Mouse (Mus musculus) liver, embryonic 13.5 days (tissue): ENCODE data around the gene Sumf1. TPM values are rescaled to one million over a fixed set of nuclear protein-coding genes. Genes with fewer than 3 reads are reported as not detected.

ENCODE experiments used
- ATAC-seq: fragments of 200-750 bp; cut with Nextera tagmentation; 2 replicates; pipeline ENCODE4 v1.8.0; 2017; ENCODE audit warnings: low read depth, mild to moderate bottlenecking, moderate number of reproducible peaks, moderate library complexity
- DNase-seq: peaks from one replicate; pipeline ENCODE4 v3.0.0; 2022
- H3K27ac ChIP-seq: fragments of 300-500 bp; sonication (generic); 2 replicates; pipeline ENCODE4 v1.5.1; 2015; ENCODE audit warnings: moderate library complexity, mild to moderate bottlenecking, inconsistent platforms
- H3K27me3 ChIP-seq: fragments of 300-500 bp; sonication (generic); 2 replicates; pipeline ENCODE4 v1.6.1; 2015; ENCODE audit warnings: mild to moderate bottlenecking, inconsistent platforms
- H3K36me3 ChIP-seq: fragments of 300-500 bp; sonication (generic); 2 replicates; pipeline ENCODE4 v1.6.1; 2015; ENCODE audit warnings: mild to moderate bottlenecking, inconsistent platforms
- H3K4me1 ChIP-seq: fragments of 300-500 bp; sonication (generic); replicated peaks from 2 replicates; pipeline ENCODE4 v1.6.1; 2015; ENCODE audit warnings: inconsistent platforms
- H3K4me2 ChIP-seq: fragments of 300-500 bp; sonication (generic); 2 replicates; pipeline ENCODE4 v1.6.1; 2015; ENCODE audit warnings: inconsistent platforms, mild to moderate bottlenecking, moderate library complexity
- H3K4me3 ChIP-seq: fragments of 300-500 bp; sonication (generic); replicated peaks from 2 replicates; pipeline ENCODE4 v1.5.1; 2015; ENCODE audit warnings: mild to moderate bottlenecking, inconsistent platforms
- H3K9ac ChIP-seq: fragments of 300-500 bp; sonication (generic); 2 replicates; pipeline ENCODE4 v1.6.1; 2015; ENCODE audit warnings: mild to moderate bottlenecking, inconsistent platforms
- H3K9me3 ChIP-seq: fragments of 300-500 bp; sonication (generic); replicated peaks from 2 replicates; pipeline ENCODE4 v1.6.1; 2016; ENCODE audit warnings: inconsistent platforms
- WGBS: fragments of 180-500 bp; shearing (Covaris S2); methylation state at CpG from one replicate; pipeline ENCODE4 v1.1.7; 2015; ENCODE audit not compliant: insufficient replicate concordance; 5-methylcytosine and 5-hydroxymethylcytosine counted together
- polyA plus RNA-seq: library from polyadenylated mRNA; unstranded; fragments of >200 nt; fragmentation: Nextera tagmentation; extraction: Ambion mirVana; gene quantifications from 2 replicates; pipeline ENCODE4 v1.2.1, GENCODE M21; 2015

Gene Sumf1
- polyA plus RNA-seq, 1 experiment from 2014 or later = 9.3 TPM

DNA sequence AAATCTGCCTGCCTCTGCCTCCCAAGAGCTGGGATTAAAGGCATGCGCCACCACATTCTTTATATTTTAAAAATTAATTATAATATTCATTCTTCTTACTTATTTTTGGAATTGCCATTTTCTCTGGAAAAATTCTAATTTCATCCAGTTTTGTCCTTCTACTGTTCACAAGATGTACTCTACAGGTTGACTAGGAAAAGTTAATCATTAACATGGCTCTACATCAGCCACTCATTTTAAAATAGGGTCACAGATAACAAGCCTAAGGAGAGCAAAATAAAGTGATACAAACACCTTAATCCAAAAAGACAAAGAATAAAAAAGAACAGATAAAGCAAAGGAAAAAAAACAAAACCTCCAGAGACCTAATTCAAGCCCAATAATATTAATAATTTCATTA, 70.4 kb downstream of the Sumf1 start:
- H3K4me3 ChIP-seq = no peak overlapping the region
- H3K9me3 ChIP-seq = no peaks in the 10 kb centered on the region
- no peak overlapping the region for H3K27ac ChIP-seq
- no peaks in the 10 kb centered on the region for H3K36me3 ChIP-seq
- no peak for DNase-seq
- WGBS = 81% methylated on average over 1 of the region's 1 CpGs
- no peak overlapping the region for H3K9ac ChIP-seq
- no peak overlapping the region for H3K4me2 ChIP-seq
- ATAC-seq = no peak
- H3K4me1 ChIP-seq = peaks cover 9% of the 10 kb centered on the region; the same call in 1 of the 2 replicates
- H3K27me3 ChIP-seq = no peaks in the 10 kb centered on the region

DNA sequence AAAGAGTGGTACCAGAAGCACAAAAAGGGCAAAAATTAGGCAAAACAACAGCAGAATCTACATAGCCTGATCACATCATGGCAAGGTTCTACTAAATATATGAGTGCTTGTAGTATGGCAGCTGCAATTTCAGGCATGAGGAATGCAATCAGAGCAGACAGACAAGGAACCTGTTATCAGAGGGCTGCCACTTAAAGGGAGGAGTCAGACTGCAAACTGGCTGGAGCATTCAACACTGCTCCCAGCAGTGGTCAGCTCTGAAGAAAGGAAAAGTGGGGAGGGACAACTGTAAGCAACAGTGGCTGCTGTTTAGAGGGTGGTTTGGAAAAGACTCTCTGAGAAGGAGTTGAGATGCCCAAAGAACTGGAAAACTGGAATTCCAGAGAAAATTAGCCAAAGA, 73.7 kb downstream of the Sumf1 start:
- Histone ChIP-seq H3K27ac (no peak overlapping the region), H3K4me1 (peaks cover 9% of the 10 kb centered on the region; the same call in 1 of the 2 replicates), H3K27me3 (no peaks in the 10 kb centered on the region), H3K36me3 (no peaks in the 10 kb centered on the region), H3K4me2 (no peak overlapping the region), H3K9me3 (no peaks in the 10 kb centered on the region), H3K9ac (no peak overlapping the region), H3K4me3 (no peak overlapping the region)
- ATAC-seq = no peak
- no peak for DNase-seq

DNA sequence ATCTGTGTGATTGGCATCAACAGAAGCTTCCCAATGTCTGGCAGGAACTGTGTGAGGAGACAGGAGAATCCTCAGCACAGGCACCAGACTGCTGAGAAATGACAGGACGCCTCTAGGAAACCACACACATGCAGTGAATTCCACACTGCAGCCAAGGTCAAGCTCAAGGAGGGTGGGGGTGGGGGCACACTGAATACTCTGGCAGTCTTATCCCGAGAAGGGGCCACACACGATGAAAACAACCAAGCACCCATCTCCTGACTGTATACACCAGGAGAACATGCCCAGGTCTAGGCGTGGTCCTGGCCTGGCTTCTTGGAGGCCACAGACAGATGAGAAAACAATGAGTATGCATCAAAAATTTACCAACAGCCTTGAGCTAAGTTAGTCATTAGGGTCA, 75.0 kb downstream of the Sumf1 start:
- DNase-seq (no peak), ATAC-seq (no peak)
- Histone ChIP-seq H3K36me3 (no peaks in the 10 kb centered on the region), H3K4me3 (no peak overlapping the region), H3K4me2 (no peak overlapping the region), H3K27ac (no peak overlapping the region), H3K27me3 (no peaks in the 10 kb centered on the region), H3K4me1 (peaks cover 9% of the 10 kb centered on the region; the same call in 1 of the 2 replicates), H3K9me3 (no peaks in the 10 kb centered on the region), H3K9ac (no peak overlapping the region)
- WGBS = 74% methylated on average over 4 of the region's 4 CpGs

DNA sequence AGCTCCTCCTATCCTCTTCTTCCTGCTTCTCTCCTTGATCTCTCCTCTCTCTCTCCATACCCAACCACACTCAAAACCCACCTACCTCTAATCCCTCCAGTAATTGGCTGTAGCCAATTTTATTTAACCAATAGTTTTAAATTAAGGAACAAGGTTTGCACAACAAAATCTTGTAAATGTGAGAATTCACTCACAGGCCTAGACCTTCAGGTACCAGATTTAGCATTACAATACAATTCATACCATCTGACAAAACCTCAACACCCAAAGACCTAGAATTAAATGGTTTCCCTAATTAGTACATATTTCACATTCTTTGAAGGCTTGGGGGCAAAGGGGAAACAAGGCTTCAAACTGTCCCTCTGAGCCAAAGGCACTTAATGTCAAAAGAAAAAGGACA, 78.0 kb downstream of the Sumf1 start:
- no peaks in the 10 kb centered on the region for H3K36me3 ChIP-seq
- H3K9me3 ChIP-seq = no peaks in the 10 kb centered on the region
- H3K27me3 ChIP-seq = no peaks in the 10 kb centered on the region
- no peak overlapping the region for H3K27ac ChIP-seq
- DNase-seq = no peak
- no peak overlapping the region for H3K4me2 ChIP-seq
- H3K4me1 ChIP-seq = peaks cover 7% of the 10 kb centered on the region; the same call in 1 of the 2 replicates
- no peak for ATAC-seq
- no peak overlapping the region for H3K9ac ChIP-seq
- no peak overlapping the region for H3K4me3 ChIP-seq

DNA sequence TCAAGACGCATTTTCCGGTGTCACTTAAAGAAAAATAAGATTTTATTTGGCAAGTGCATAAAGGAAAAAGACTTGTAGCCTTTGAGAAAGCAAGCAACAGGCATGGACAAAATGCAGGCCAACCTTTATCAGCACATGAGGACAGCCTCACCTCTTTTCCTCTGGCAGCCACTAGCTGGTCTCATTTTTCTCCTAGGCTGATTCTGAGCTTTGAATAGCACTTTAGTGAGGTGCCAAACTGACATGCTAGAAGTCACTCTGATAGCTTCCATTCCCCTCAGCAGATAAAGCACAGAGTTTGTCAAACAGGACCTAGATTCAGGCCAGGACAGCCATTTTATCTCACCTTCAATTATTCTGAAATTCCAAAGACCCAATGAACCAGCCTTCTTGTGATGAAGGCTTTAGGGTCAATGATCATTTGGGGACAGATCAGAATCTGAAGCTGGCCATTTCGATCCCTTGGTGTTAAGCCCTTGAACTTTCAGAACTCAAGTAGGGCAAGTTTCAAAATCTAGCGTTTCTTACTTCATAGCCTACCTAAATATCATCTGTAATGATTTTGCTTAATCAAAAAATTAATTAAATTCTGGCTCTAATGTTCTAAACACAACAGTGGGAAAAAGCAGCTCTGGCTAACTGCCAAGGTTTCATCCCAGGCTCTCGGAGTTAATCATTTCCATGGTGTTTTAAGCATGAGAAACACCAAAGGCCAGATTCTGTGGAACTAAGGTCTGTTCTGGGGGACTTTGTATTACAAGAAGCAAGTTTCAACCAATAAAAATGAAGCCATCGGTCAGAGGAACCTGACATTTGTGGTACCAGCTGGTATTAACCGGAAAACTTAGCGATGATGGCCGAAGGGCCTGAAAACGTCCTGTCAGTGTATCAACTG, 83.2 kb downstream of the Sumf1 start:
- ATAC-seq (peak; percentile 35; the same call in 1 of the 2 replicates), DNase-seq (no peak)
- 74% methylated on average over 10 of the region's 10 CpGs for WGBS
- H3K27ac ChIP-seq = 0 out of 2 replicates have a peak overlapping the region, but pooled peaks have one; percentile 7
- no peaks in the 10 kb centered on the region for H3K4me1 ChIP-seq
- no peak overlapping the region for H3K4me2 ChIP-seq
- H3K4me3 ChIP-seq = no peak overlapping the region
- no peaks in the 10 kb centered on the region for H3K36me3 ChIP-seq
- no peak overlapping the region for H3K9ac ChIP-seq
- no peaks in the 10 kb centered on the region for H3K9me3 ChIP-seq
- H3K27me3 ChIP-seq = no peaks in the 10 kb centered on the region

DNA sequence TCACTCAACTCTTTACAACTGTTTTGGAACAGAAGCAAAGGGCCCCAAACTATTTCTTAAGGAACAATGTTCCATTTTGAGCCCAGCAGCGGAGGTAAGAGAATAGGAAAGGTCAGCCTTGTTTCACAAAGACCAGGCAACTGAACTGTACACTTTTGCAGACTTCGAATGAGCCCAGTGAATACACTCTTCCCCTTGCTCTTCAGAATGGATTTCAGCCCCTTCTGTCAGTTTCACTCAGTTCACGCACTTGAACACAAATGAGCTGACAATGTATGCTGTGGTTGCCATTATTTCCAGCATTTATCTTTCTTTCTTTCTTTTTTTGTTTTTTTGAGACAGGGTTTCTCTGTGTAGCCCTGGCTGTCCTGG, 86.5 kb downstream of the Sumf1 start:
- Histone ChIP-seq H3K9me3 (no peaks in the 10 kb centered on the region), H3K27ac (no peak overlapping the region), H3K4me1 (no peaks in the 10 kb centered on the region), H3K9ac (no peak overlapping the region), H3K4me2 (no peak overlapping the region), H3K36me3 (no peaks in the 10 kb centered on the region), H3K27me3 (no peaks in the 10 kb centered on the region), H3K4me3 (no peak overlapping the region)
- no peak for DNase-seq
- no peak for ATAC-seq
- 63% methylated on average over 3 of the region's 3 CpGs for WGBS

DNA sequence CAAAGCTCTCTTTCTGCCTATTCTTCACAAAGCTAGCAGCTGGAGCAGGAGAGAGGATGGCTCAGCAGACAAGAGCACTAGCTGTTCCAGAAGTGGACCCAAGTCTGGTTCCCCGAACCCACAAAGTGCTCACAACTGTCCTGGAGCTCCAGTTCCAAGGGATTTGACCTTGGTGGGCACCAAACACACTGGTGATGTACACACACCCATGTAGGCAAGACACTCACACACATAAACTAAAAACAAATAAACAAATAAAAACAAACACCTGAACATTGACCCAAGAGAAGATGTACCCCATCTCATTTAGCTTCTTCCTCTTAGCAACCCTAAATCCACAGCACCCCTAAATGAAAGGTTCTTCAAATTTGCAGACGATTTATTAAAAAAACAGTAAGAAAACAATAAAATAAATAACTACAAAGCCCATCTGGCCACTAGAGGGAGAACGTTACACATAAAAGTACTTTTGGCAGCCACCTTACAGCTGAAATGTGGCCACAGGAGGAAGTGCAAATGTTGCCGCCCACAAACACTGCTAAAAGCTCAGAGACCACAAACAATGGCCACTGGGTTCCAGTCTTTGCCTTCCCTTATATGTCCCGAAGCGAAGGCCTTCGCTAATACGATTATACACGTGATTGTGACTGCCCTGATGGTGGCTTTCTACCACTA, 87.1 kb downstream of the Sumf1 start:
- Histone ChIP-seq H3K27ac (no peak overlapping the region), H3K4me1 (no peaks in the 10 kb centered on the region), H3K4me3 (no peak overlapping the region), H3K9ac (no peak overlapping the region), H3K9me3 (no peaks in the 10 kb centered on the region), H3K4me2 (no peak overlapping the region), H3K36me3 (no peaks in the 10 kb centered on the region), H3K27me3 (no peaks in the 10 kb centered on the region)
- DNase-seq (peak; percentile 17), ATAC-seq (no peak)
- WGBS = 6% methylated on average over 9 of the region's 9 CpGs

DNA sequence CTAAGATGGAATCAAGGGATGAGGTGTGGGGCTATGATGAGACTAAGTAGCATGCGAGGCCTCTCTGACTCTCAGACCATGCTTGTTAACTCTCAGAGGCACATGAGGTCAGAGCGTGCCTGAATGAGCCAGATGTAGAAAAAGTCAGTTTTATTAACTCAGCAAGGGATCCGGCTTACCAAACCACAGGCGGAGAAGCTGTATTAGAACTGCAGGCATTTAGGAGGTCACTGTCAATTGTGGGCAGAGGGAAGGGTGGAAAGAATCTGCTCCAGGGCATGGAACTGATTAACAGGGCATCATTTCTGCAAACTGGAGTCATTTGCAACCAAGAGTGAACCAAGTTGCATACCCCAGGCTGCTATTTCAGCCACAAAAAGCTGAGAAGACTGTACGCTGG, 89.9 kb downstream of the Sumf1 start:
- ATAC-seq (no peak), DNase-seq (no peak)
- no peak overlapping the region for H3K9ac ChIP-seq
- no peak overlapping the region for H3K4me3 ChIP-seq
- no peaks in the 10 kb centered on the region for H3K36me3 ChIP-seq
- H3K27ac ChIP-seq = no peak overlapping the region
- no peaks in the 10 kb centered on the region for H3K9me3 ChIP-seq
- no peak overlapping the region for H3K4me2 ChIP-seq
- H3K4me1 ChIP-seq = no peaks in the 10 kb centered on the region
- no peaks in the 10 kb centered on the region for H3K27me3 ChIP-seq
- 70% methylated on average over 5 of the region's 5 CpGs for WGBS

DNA sequence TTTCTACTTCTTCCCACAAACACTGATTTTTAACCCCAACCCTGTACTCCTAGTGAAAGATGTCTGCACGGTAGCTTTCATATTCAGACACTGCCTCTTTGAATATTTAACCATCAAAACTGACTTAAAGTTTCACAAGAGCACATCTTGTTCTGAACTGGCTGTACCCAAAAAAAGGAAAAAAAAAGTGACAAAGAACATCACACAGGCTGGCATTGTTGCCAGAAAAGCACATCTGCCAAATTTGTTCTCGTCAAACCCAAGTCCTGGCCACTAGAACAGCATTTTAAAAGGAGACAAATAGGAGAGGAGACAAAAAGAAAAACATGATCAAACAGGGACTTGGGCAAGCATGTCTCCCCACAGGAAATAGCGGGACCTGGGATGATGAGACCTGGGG, 91.9 kb downstream of the Sumf1 start:
- no peak overlapping the region for H3K4me2 ChIP-seq
- H3K36me3 ChIP-seq = no peaks in the 10 kb centered on the region
- H3K4me1 ChIP-seq = no peaks in the 10 kb centered on the region
- H3K27me3 ChIP-seq = no peaks in the 10 kb centered on the region
- no peak overlapping the region for H3K9ac ChIP-seq
- ATAC-seq = no peak
- DNase-seq = no peak
- no peaks in the 10 kb centered on the region for H3K9me3 ChIP-seq
- no peak overlapping the region for H3K27ac ChIP-seq
- no peak overlapping the region for H3K4me3 ChIP-seq
- WGBS = 52% methylated on average over 3 of the region's 3 CpGs

DNA sequence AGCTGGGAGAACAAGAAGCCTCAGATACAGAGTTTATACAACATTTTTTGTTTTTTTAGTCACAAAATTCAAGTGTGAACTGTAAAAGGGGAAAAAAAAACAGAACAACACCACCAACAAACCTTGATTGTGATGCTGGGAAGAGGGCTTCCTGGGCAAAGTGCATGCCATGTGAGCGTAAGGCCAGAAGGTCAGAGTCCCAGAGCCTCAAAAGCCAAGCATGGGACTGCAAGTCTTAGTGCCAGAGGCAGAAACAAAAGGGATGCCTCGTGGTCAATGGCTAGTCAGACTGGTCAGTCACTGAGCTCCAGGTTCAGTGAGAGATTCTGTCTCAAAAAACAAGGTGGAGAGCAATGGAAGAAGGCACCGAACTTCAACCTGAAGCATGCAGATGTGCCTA, 92.7 kb downstream of the Sumf1 start:
- H3K9ac ChIP-seq = no peak overlapping the region
- DNase-seq = no peak
- no peak overlapping the region for H3K4me2 ChIP-seq
- H3K36me3 ChIP-seq = no peaks in the 10 kb centered on the region
- no peak overlapping the region for H3K27ac ChIP-seq
- 59% methylated on average over 3 of the region's 3 CpGs for WGBS
- H3K4me3 ChIP-seq = no peak overlapping the region
- no peaks in the 10 kb centered on the region for H3K4me1 ChIP-seq
- H3K9me3 ChIP-seq = no peaks in the 10 kb centered on the region
- no peaks in the 10 kb centered on the region for H3K27me3 ChIP-seq
- no peak for ATAC-seq

DNA sequence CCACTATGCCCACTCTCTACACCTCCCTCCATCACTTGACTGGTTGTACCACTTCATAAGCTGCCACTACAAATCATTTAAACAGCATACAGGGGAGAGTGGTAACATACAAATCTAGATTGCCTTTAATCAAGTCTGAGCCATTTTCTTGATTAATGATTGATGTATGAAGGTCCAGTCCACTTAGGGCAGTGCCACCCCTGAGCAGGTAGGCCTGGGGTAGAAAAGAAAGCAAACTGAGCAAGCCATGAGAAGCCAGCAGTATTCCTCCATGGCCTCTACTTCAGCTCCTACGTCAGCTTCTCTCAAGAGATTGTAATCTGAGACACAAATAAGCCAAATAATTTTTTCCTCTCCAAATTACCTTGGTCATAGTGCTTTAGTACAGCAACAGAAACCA, 94.1 kb downstream of the Sumf1 start:
- DNase-seq (no peak), ATAC-seq (no peak)
- Histone ChIP-seq H3K9me3 (no peaks in the 10 kb centered on the region), H3K9ac (no peak overlapping the region), H3K27ac (no peak overlapping the region), H3K4me3 (no peak overlapping the region), H3K4me2 (no peak overlapping the region), H3K4me1 (no peaks in the 10 kb centered on the region), H3K27me3 (no peaks in the 10 kb centered on the region), H3K36me3 (no peaks in the 10 kb centered on the region)
- WGBS = 29% methylated on average over 1 of the region's 1 CpGs

DNA sequence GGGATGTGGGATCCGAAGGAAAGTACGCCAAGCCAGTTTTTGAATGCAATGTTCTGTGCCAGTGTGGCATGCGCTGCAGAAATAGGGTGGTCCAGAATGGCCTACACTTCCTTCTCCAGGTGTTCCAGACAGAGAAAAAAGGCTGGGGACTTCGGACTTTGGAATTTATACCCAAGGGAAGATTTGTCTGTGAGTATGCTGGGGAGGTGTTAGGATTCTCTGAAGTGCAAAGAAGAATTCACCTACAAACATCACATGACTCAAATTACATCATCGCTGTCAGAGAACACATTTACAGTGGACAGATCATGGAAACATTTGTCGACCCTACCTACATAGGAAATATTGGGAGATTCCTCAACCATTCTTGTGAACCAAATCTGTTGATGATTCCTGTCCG, 109.5 kb downstream of the Sumf1 start:
- H3K27ac ChIP-seq = no peak overlapping the region
- ATAC-seq = no peak
- no peak overlapping the region for H3K4me2 ChIP-seq
- no peak for DNase-seq
- no peak overlapping the region for H3K4me3 ChIP-seq
- no peaks in the 10 kb centered on the region for H3K27me3 ChIP-seq
- no peak overlapping the region for H3K9ac ChIP-seq
- H3K4me1 ChIP-seq = no peaks in the 10 kb centered on the region
- H3K36me3 ChIP-seq = peaks cover 5% of the 10 kb centered on the region; the same call in 1 of the 2 replicates
- H3K9me3 ChIP-seq = no peaks in the 10 kb centered on the region
- 79% methylated on average over 7 of the region's 7 CpGs for WGBS
